Mouse (Mus musculus) liver, embryonic 13.5 days (tissue): ENCODE data around the gene Adk. TPM values are rescaled to one million over a fixed set of nuclear protein-coding genes. Genes with fewer than 3 reads are reported as not detected.

Experiments used
- ATAC-seq: fragments of 200-750 bp; cut with Nextera tagmentation; 2 replicates; pipeline ENCODE4 v1.8.0; 2017; ENCODE audit warnings: low read depth, mild to moderate bottlenecking, moderate number of reproducible peaks, moderate library complexity
- DNase-seq: peaks from one replicate; pipeline ENCODE4 v3.0.0; 2022
- H3K27ac ChIP-seq: fragments of 300-500 bp; sonication (generic); 2 replicates; pipeline ENCODE4 v1.5.1; 2015; ENCODE audit warnings: moderate library complexity, mild to moderate bottlenecking, inconsistent platforms
- H3K27me3 ChIP-seq: fragments of 300-500 bp; sonication (generic); 2 replicates; pipeline ENCODE4 v1.6.1; 2015; ENCODE audit warnings: mild to moderate bottlenecking, inconsistent platforms
- H3K36me3 ChIP-seq: fragments of 300-500 bp; sonication (generic); 2 replicates; pipeline ENCODE4 v1.6.1; 2015; ENCODE audit warnings: mild to moderate bottlenecking, inconsistent platforms
- H3K4me1 ChIP-seq: fragments of 300-500 bp; sonication (generic); replicated peaks from 2 replicates; pipeline ENCODE4 v1.6.1; 2015; ENCODE audit warnings: inconsistent platforms
- H3K4me2 ChIP-seq: fragments of 300-500 bp; sonication (generic); 2 replicates; pipeline ENCODE4 v1.6.1; 2015; ENCODE audit warnings: inconsistent platforms, mild to moderate bottlenecking, moderate library complexity
- H3K4me3 ChIP-seq: fragments of 300-500 bp; sonication (generic); replicated peaks from 2 replicates; pipeline ENCODE4 v1.5.1; 2015; ENCODE audit warnings: mild to moderate bottlenecking, inconsistent platforms
- H3K9ac ChIP-seq: fragments of 300-500 bp; sonication (generic); 2 replicates; pipeline ENCODE4 v1.6.1; 2015; ENCODE audit warnings: mild to moderate bottlenecking, inconsistent platforms
- H3K9me3 ChIP-seq: fragments of 300-500 bp; sonication (generic); replicated peaks from 2 replicates; pipeline ENCODE4 v1.6.1; 2016; ENCODE audit warnings: inconsistent platforms
- WGBS: fragments of 180-500 bp; shearing (Covaris S2); methylation state at CpG from one replicate; pipeline ENCODE4 v1.1.7; 2015; ENCODE audit not compliant: insufficient replicate concordance; 5-methylcytosine and 5-hydroxymethylcytosine counted together
- polyA plus RNA-seq: library from polyadenylated mRNA; unstranded; fragments of >200 nt; fragmentation: Nextera tagmentation; extraction: Ambion mirVana; gene quantifications from 2 replicates; pipeline ENCODE4 v1.2.1, GENCODE M21; 2015

Adk gene
- polyA plus RNA-seq, 1 experiment from 2014 or later, result 181 TPM

DNA sequence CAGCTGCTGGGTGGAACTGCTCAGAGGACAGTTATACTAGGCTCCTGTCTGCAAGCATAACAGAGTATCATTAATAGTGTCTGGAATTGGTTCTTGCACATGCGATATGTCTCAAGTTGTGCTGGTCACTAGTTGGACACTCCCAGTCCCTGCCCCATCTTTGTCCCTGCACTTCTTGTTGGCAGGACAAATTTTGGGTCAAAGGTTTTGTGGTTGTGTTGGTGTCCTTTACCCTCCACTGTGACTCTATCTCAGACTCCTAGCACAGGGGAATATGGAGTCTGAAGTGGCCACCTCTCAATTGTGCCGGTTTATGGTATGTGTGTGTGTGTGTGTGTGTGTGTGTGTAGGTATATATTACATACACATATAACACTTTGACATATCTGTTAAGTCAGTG is 225.9 kb downstream of the Adk start:
- Histone ChIP-seq H3K4me3 (no peak overlapping the region), H3K9me3 (no peaks in the 10 kb centered on the region), H3K4me1 (0 out of 2 replicates have a peak, but pooled peaks cover 6% of the 10 kb centered on the region), H3K9ac (no peak overlapping the region), H3K36me3 (no peaks in the 10 kb centered on the region), H3K4me2 (no peak overlapping the region), H3K27ac (no peak overlapping the region), H3K27me3 (no peaks in the 10 kb centered on the region)
- no peak for ATAC-seq
- no peak for DNase-seq
- 93% methylated on average over 2 of the region's 2 CpGs for WGBS

DNA sequence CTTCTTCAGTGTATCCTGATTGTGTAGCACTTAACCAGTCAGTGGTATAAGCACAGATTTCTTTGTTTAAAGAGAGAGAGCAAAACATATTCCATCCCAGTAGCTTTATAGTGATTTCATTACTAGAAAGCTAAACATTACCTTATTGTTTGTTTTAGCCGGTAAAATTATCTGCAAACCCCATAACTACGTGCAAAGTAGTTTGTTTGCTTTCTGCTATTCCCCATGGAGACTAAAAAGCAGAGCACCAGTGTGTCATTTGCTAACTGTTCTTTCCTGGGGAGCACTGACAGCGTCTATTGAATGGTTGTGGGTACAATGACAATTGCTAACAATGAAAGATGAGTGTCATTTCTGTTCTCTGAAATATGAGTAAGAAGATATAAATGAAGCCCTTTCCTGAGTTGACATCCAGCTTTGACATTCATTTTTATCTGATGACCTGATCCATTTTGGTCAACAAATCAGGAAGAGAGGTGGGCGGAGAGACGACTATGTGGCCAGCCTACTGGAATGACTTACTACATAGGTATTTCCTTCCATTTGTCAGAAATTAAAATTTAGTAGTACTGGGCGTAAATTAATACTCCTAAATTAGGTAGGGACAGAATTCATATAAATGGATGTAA is 226.6 kb downstream of the Adk start:
- WGBS, result 65% methylated on average over 6 of the region's 6 CpGs
- ATAC-seq, result no peak

DNA sequence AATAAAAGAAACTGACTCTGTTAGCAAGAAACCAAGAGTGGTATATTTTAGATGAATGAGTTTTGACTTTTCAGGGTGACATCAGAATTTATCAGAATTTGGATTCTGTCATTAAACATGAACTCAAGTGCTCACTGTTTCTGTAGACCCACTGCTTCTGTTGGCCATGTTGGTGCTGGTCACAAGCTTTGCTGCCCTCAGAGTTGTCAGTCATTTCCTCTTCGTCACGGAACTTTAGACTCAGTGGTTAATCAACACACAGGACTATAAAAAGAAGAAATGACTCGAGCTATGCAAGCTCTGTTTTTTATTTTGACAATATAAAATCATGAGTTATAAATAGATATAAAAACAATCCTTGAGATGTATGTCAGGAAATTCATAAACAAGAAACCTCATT is 228.1 kb downstream of the Adk start:
- H3K9ac ChIP-seq, result no peak overlapping the region
- 0 out of 2 replicates have a peak, but pooled peaks cover 4% of the 10 kb centered on the region for H3K4me1 ChIP-seq
- WGBS, result 29% methylated on average over 3 of the region's 3 CpGs
- DNase-seq, result no peak
- no peaks in the 10 kb centered on the region for H3K27me3 ChIP-seq
- no peaks in the 10 kb centered on the region for H3K9me3 ChIP-seq
- H3K36me3 ChIP-seq, result no peaks in the 10 kb centered on the region
- H3K27ac ChIP-seq, result no peak overlapping the region
- ATAC-seq, result no peak
- H3K4me2 ChIP-seq, result no peak overlapping the region
- H3K4me3 ChIP-seq, result no peak overlapping the region

More for the DNA sequence above, 226.6 kb downstream of the Adk start:
- H3K4me1 ChIP-seq, result 0 out of 2 replicates have a peak, but pooled peaks cover 6% of the 10 kb centered on the region
- H3K4me2 ChIP-seq, result no peak overlapping the region
- H3K9ac ChIP-seq, result no peak overlapping the region
- H3K27me3 ChIP-seq, result no peaks in the 10 kb centered on the region
- H3K36me3 ChIP-seq, result no peaks in the 10 kb centered on the region
- no peaks in the 10 kb centered on the region for H3K9me3 ChIP-seq
- H3K4me3 ChIP-seq, result no peak overlapping the region
- H3K27ac ChIP-seq, result no peak overlapping the region
- no peak for DNase-seq

DNA sequence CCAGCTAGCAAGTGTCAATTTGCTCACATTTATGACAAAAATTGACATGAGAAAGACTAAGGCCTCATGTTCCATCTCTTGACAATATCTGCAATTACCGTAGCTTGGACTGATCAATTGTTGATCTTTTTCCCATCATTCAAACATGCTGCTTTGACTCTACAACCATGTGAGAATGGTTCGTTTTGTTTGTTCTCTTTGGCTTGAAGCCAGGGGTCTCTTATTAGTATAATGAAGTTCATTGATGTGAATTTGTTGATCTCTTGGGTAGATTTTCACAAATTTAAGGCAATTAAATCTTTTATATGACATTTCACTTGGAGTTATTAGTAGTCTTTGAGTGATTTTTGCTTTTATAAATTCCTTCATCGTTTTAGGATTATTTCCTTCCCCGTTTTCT is 229.1 kb downstream of the Adk start:
- DNase-seq, result no peak
- Histone ChIP-seq H3K9ac (no peak overlapping the region), H3K4me2 (no peak overlapping the region), H3K27me3 (no peaks in the 10 kb centered on the region), H3K4me3 (no peak overlapping the region), H3K4me1 (no peaks in the 10 kb centered on the region), H3K9me3 (no peaks in the 10 kb centered on the region), H3K27ac (no peak overlapping the region), H3K36me3 (no peaks in the 10 kb centered on the region)
- WGBS, result 79% methylated on average over 4 of the region's 4 CpGs
- no peak for ATAC-seq

DNA sequence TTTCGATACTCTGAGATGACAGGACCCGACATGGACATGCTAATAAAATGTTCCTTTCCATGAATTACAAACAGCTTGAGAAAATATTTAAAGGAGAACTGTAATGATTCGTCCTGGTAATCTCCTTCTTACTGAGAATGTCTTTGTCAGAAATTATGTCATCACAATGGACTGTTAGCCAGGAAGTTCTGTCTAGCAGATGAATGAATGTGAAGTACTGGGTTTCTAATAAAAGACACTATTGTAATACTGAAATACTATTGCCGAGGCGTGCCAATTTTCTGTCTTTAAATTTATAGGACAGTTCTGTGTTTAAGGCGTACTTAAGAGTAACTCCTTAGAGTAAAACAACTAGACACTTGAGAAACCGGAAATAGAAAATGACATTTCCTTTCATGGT is 231.7 kb downstream of the Adk start:
- 73% methylated on average over 7 of the region's 7 CpGs for WGBS

DNA sequence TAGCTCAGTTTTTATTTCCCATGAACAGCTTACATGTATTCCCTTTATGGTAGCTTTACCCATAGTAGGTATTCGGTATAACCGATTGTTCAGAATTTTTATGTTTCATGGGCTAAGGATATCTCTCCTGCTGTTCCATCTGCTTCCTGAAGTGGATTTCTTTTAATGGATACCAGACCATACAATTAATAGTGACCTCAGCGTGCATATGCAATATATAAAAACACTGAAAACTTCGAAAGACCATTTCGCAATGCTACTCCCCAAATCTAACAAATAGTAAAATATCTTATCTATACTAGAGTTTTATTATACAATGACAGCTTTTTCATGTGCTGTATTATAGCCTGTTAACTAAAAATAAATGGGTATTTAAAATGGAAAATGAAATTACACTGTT is 232.5 kb downstream of the Adk start:
- no peak overlapping the region for H3K4me3 ChIP-seq

More for the DNA sequence above, 231.7 kb downstream of the Adk start:
- Histone ChIP-seq H3K4me1 (no peaks in the 10 kb centered on the region), H3K9ac (no peak overlapping the region), H3K4me3 (no peak overlapping the region), H3K27ac (no peak overlapping the region), H3K4me2 (no peak overlapping the region), H3K27me3 (no peaks in the 10 kb centered on the region), H3K36me3 (no peaks in the 10 kb centered on the region), H3K9me3 (no peaks in the 10 kb centered on the region)
- ATAC-seq (no peak), DNase-seq (no peak)

DNA sequence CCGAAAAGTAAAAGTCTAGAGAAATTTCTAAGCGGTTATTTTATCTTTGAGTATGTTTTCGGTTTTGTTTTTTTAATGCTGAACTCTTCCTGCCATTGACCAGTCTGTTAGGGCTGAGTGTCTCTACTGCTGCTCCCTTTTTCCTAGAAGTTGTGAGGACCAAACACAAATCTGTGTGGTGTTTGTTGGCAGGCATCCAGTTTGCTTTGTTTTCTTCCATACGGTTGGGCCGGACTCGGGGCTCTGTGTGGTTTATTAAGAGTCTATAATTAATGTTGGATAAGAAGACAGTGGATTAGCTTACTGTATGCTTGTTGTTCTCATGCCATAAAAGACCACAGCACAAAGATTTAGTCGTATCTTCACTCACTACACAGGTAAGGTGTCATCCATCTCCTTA is 233.9 kb downstream of the Adk start:
- no peaks in the 10 kb centered on the region for H3K4me1 ChIP-seq
- 82% methylated on average over 7 of the region's 7 CpGs for WGBS
- no peak overlapping the region for H3K27ac ChIP-seq
- no peak for ATAC-seq
- no peak overlapping the region for H3K9ac ChIP-seq
- H3K36me3 ChIP-seq, result no peaks in the 10 kb centered on the region
- no peak overlapping the region for H3K4me3 ChIP-seq
- H3K4me2 ChIP-seq, result no peak overlapping the region
- no peaks in the 10 kb centered on the region for H3K27me3 ChIP-seq
- H3K9me3 ChIP-seq, result no peaks in the 10 kb centered on the region
- DNase-seq, result no peak

More for the DNA sequence above, 232.5 kb downstream of the Adk start:
- DNase-seq, result no peak
- Histone ChIP-seq H3K27ac (no peak overlapping the region), H3K9me3 (no peaks in the 10 kb centered on the region), H3K4me1 (no peaks in the 10 kb centered on the region), H3K27me3 (no peaks in the 10 kb centered on the region), H3K36me3 (no peaks in the 10 kb centered on the region), H3K4me2 (no peak overlapping the region), H3K9ac (no peak overlapping the region)
- 89% methylated on average over 5 of the region's 5 CpGs for WGBS
- ATAC-seq, result no peak

DNA sequence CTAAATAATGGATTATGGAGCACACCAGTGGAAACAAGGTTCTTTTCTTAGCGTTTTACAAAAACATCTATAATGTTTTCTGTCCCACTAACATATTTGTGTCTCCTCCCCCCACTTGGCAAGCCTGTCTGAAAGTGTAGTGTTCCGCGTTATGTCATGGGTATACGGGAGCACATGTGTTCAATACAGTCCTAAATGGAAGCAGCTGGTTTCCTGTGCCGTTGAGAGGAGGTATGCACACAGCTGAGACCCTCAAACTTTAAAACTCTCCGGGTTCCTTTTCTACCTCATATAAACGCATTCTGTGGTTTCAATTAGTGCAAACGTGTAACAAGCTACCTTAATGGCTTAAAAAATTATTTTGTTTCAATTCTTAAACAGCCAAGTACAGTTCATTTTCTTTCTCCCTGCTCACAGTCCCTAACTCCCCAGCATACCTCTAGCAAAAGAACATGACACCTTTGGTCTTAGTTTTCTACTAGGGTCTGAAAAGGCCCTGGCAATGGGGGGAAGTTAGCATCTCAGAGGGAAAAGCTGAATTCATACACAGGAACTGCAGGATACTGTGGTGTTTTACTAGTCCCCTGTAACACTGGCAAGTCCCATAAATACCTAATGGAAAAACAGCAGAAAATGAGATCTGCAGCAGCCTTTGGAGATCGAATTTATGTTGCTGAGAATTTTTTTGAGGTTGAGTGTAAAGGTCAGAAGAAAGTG is 235.5 kb downstream of the Adk start:
- 78% methylated on average over 9 of the region's 9 CpGs for WGBS

DNA sequence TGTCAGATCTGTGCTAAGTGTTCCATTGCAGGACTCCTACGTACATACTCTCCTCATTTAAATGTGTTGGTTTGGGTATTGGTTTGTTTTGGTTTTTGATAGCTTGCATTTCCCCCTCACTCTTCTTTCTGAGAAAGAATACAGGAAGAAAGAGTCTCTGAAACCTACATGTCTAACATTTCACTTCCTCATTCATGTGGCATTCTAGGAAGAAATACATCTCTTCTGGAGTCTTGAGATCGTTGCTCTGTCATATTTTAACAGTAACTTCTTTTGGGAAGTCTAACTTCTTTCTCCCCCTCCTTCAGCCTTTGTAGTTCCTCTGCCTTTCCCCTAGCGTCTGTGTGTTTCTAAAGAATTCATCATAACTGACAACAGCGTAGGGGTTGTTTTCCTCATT is 247.4 kb downstream of the Adk start:
- H3K9me3 ChIP-seq, result no peaks in the 10 kb centered on the region
- H3K4me2 ChIP-seq, result no peak overlapping the region
- no peak for ATAC-seq
- 50% methylated on average over 4 of the region's 4 CpGs for WGBS
- H3K36me3 ChIP-seq, result no peaks in the 10 kb centered on the region; the same call in 1 of the 2 replicates
- DNase-seq, result no peak
- H3K9ac ChIP-seq, result no peak overlapping the region
- no peaks in the 10 kb centered on the region for H3K4me1 ChIP-seq
- H3K4me3 ChIP-seq, result no peak overlapping the region
- H3K27me3 ChIP-seq, result no peaks in the 10 kb centered on the region
- H3K27ac ChIP-seq, result no peak overlapping the region

More for the DNA sequence above, 235.5 kb downstream of the Adk start:
- Histone ChIP-seq H3K9me3 (no peaks in the 10 kb centered on the region), H3K4me2 (no peak overlapping the region), H3K27ac (no peak overlapping the region), H3K9ac (no peak overlapping the region), H3K36me3 (no peaks in the 10 kb centered on the region), H3K4me1 (no peaks in the 10 kb centered on the region), H3K4me3 (no peak overlapping the region), H3K27me3 (no peaks in the 10 kb centered on the region)
- no peak for ATAC-seq
- no peak for DNase-seq

DNA sequence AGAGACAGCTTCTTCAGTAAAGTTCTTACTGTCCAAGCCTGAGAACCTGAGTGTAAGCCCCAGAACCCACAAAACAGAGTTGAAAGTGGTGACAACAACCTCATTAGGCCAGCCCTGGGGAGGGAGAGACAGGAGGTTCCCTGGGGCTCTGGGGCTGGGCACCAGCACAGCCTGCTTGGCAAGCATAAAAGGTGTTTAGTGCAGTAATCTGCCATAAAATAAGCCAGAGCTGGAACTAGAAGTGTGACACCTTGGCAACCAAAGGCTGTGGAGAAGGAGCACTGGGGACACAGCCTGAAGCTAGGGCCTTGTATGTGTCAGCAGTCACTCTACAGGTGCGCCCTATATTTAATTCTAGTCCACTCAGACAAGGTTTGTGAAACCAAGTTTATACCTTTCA is 252.4 kb downstream of the Adk start:
- Histone ChIP-seq H3K27me3 (no peaks in the 10 kb centered on the region), H3K4me1 (no peaks in the 10 kb centered on the region), H3K4me2 (no peak overlapping the region), H3K36me3 (no peaks in the 10 kb centered on the region), H3K9ac (no peak overlapping the region), H3K9me3 (no peaks in the 10 kb centered on the region), H3K4me3 (no peak overlapping the region), H3K27ac (no peak overlapping the region)
- no peak for ATAC-seq
- no peak for DNase-seq
- WGBS, result 79% methylated on average over 1 of the region's 1 CpGs

DNA sequence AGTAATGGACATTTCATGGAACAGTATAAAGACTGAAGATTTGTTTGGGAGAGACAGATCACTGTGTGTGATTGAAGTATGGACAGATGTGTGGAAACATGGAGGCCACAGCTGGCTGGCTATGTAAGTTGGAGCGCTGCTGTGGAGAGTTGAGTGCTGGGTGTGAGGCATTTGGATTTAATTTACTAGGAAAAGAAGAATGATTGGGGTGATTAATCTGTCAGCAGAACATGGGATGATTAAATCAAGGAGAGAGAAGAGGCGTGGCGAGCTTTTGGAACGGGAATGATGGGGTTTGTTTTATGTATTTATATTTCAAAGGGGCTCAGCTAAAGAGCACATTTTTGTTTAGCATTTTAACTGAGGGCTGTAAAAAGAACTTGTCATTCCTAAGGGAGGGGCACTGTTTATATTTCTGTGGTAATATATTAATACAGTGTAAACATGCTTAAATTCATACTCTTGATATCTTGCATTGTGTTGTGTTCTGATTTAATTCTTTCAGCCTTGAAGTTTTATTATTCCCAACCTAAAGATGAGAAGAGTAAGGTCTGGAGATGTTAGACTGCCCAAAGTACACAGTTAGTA is 256.1 kb downstream of the Adk start:
- H3K4me1 ChIP-seq, result 0 out of 2 replicates have a peak, but pooled peaks cover 3% of the 10 kb centered on the region
- no peak overlapping the region for H3K9ac ChIP-seq
- no peak overlapping the region for H3K4me2 ChIP-seq
- H3K4me3 ChIP-seq, result no peak overlapping the region
- H3K9me3 ChIP-seq, result no peaks in the 10 kb centered on the region
- 78% methylated on average over 4 of the region's 4 CpGs for WGBS
- no peaks in the 10 kb centered on the region for H3K36me3 ChIP-seq
- ATAC-seq (no peak), DNase-seq (no peak)
- H3K27ac ChIP-seq, result no peak overlapping the region
- no peaks in the 10 kb centered on the region for H3K27me3 ChIP-seq
